Mouse (Mus musculus) A20 (cell line): ENCODE results near the gene Olfr672.
"Not testable (repeated sequence)": the region's sequence is repeated elsewhere in the genome, so short reads cannot be mapped to it uniquely, and the experiment has no call there.

ENCODE experiments used
- DNase-seq: peaks from one replicate; pipeline ENCODE4 v3.0.0-alpha.2; 2011; ENCODE audit warnings: low read depth, low spot score

The Olfr672 gene

GRCm38 (mm10) chr7:105001929-105002328 lies at the start of gene Olfr672:
Olfr672 (minus strand) TSS chr7:105002029.
- no peak for DNase-seq

- DNase-seq = not testable (repeated sequence)
These were observed 32.0 kb upstream of the Olfr672 start for GRCm38 (mm10) chr7:105033836-105034235.

GRCm38 (mm10) chr7:105032398-105032797 lies 30.6 kb upstream of the Olfr672 start, which contains the start of gene Olfr676:
Olfr676 (plus strand) TSS chr7:105032698.
- no peak for DNase-seq

- DNase-seq = no peak
These were observed 26.5 kb upstream of the Olfr672 start, which contains the start of gene Olfr675 for GRCm38 (mm10) chr7:105028360-105028759. Olfr675 (minus strand) TSS chr7:105028460.

- no peak for DNase-seq
These were observed 20.7 kb upstream of the Olfr672 start for GRCm38 (mm10) chr7:105022530-105022929.

GRCm38 (mm10) chr7:104979026-104979425 lies 22.8 kb downstream of the Olfr672 start, which contains the start of gene Olfr671:
Olfr671 (minus strand) TSS chr7:104979126.
- no peak for DNase-seq

GRCm38 (mm10) chr7:104972507-104972906 lies 29.3 kb downstream of the Olfr672 start:
- DNase-seq = not testable (repeated sequence)

- no peak for DNase-seq
These were observed 39.3 kb downstream of the Olfr672 start, which contains the start of gene Olfr670 for GRCm38 (mm10) chr7:104962520-104962919. Olfr670 (minus strand) TSS chr7:104962620.

GRCm38 (mm10) chr7:104950234-104950633 lies 51.6 kb downstream of the Olfr672 start:
- not testable (repeated sequence) for DNase-seq
